Mouse (Mus musculus): ENCODE results near the gene Apol7a. TPM values are rescaled to one million over a fixed set of nuclear protein-coding genes. Genes with fewer than 3 reads are reported as not detected.

Apol7a gene
- polyA plus RNA-seq, 1 experiment from 2014 or later = not detected

GRCm38 (mm10) chr15:77367504-77367903 is 31.4 kb downstream of the Apol7a start:
- peak overlapping the region; percentile 26; the same call in 1 of the 2 replicates for H3K4me3 ChIP-seq
- 39% methylated on average over 8 of the region's 8 CpGs for WGBS
- peak; percentile 55 for DNase-seq (ENCODE audit: low spot score)
- no peaks in the 10 kb centered on the region for H3K27me3 ChIP-seq (ENCODE audit: low read depth, poor library complexity, severe bottlenecking)
- peak overlapping the region; percentile 97 for H3K27ac ChIP-seq
- peaks cover 53% of the 10 kb centered on the region for H3K4me1 ChIP-seq
- no peaks in the 10 kb centered on the region for H3K9me3 ChIP-seq (replicated peaks)
- no peaks in the 10 kb centered on the region for H3K36me3 ChIP-seq

GRCm38 (mm10) chr15:77366706-77367484 is 32.0 kb downstream of the Apol7a start:
- DNase-seq (ENCODE audit: low spot score) = peak; percentile 90
- H3K27me3 ChIP-seq (ENCODE audit: low read depth, poor library complexity, severe bottlenecking) = no peaks in the 10 kb centered on the region
- H3K4me1 ChIP-seq = peaks cover 53% of the 10 kb centered on the region
- WGBS = 1% methylated on average over 26 of the region's 26 CpGs
- no peaks in the 10 kb centered on the region for H3K36me3 ChIP-seq
- H3K9me3 ChIP-seq (replicated peaks) = no peaks in the 10 kb centered on the region
- H3K4me3 ChIP-seq = peak overlapping the region; percentile 51
- peak overlapping the region; percentile 97 for H3K27ac ChIP-seq

GRCm38 (mm10) chr15:77365700-77366570 is 33.0 kb downstream of the Apol7a start:
- 50% methylated on average over 9 of the region's 9 CpGs for WGBS
- H3K27ac ChIP-seq = peak overlapping the region; percentile 97
- no peaks in the 10 kb centered on the region for H3K36me3 ChIP-seq
- no peaks in the 10 kb centered on the region for H3K9me3 ChIP-seq (replicated peaks)
- H3K27me3 ChIP-seq (ENCODE audit: low read depth, poor library complexity, severe bottlenecking) = no peaks in the 10 kb centered on the region
- H3K4me3 ChIP-seq = peak overlapping the region; percentile 51
- H3K4me1 ChIP-seq = peaks cover 58% of the 10 kb centered on the region
- no peak for DNase-seq (ENCODE audit: low spot score)

- Histone ChIP-seq H3K27ac (0 out of 2 replicates have a peak overlapping the region, but pooled peaks have one; percentile 2), H3K4me3 (no peak overlapping the region), H3K9me3 (replicated peaks) (no peaks in the 10 kb centered on the region), H3K27me3 (ENCODE audit: low read depth, poor library complexity, severe bottlenecking) (0 out of 2 replicates have a peak, but pooled peaks cover 3% of the 10 kb centered on the region), H3K36me3 (no peaks in the 10 kb centered on the region), H3K4me1 (peaks cover 66% of the 10 kb centered on the region)
- 81% methylated on average over 3 of the region's 3 CpGs for WGBS
- no peak for DNase-seq (ENCODE audit: low spot score)
Measured at GRCm38 (mm10) chr15:77364026-77364425, 34.9 kb downstream of the Apol7a start.

GRCm38 (mm10) chr15:77363578-77363977 is 35.3 kb downstream of the Apol7a start:
- Histone ChIP-seq H3K27me3 (ENCODE audit: low read depth, poor library complexity, severe bottlenecking) (0 out of 2 replicates have a peak, but pooled peaks cover 3% of the 10 kb centered on the region), H3K4me1 (peaks cover 66% of the 10 kb centered on the region), H3K9me3 (replicated peaks) (no peaks in the 10 kb centered on the region), H3K4me3 (no peak overlapping the region), H3K36me3 (no peaks in the 10 kb centered on the region), H3K27ac (0 out of 2 replicates have a peak overlapping the region, but pooled peaks have one; percentile 2)
- 61% methylated on average over 6 of the region's 6 CpGs for WGBS
- no peak for DNase-seq (ENCODE audit: low spot score)

GRCm38 (mm10) chr15:77362952-77363351 is 36.0 kb downstream of the Apol7a start:
- Histone ChIP-seq H3K27me3 (ENCODE audit: low read depth, poor library complexity, severe bottlenecking) (0 out of 2 replicates have a peak, but pooled peaks cover 3% of the 10 kb centered on the region), H3K4me1 (peaks cover 66% of the 10 kb centered on the region), H3K9me3 (replicated peaks) (no peaks in the 10 kb centered on the region), H3K27ac (peak overlapping the region; percentile 36; the same call in 1 of the 2 replicates), H3K36me3 (no peaks in the 10 kb centered on the region), H3K4me3 (no peak overlapping the region)
- DNase-seq (ENCODE audit: low spot score) = no peak
- WGBS = 26% methylated on average over 5 of the region's 5 CpGs

- no peaks in the 10 kb centered on the region for H3K36me3 ChIP-seq
- peaks cover 58% of the 10 kb centered on the region for H3K4me1 ChIP-seq
- WGBS = 93% methylated on average over 8 of the region's 8 CpGs
- DNase-seq (ENCODE audit: low spot score) = no peak
- no peaks in the 10 kb centered on the region for H3K9me3 ChIP-seq (replicated peaks)
- H3K4me3 ChIP-seq = no peak overlapping the region
- H3K27me3 ChIP-seq (ENCODE audit: low read depth, poor library complexity, severe bottlenecking) = 0 out of 2 replicates have a peak, but pooled peaks cover 3% of the 10 kb centered on the region
- H3K27ac ChIP-seq = peak overlapping the region; percentile 93
Measured at GRCm38 (mm10) chr15:77359905-77360304, 39.0 kb downstream of the Apol7a start.

GRCm38 (mm10) chr15:77359486-77359885 is 39.4 kb downstream of the Apol7a start:
- Histone ChIP-seq H3K27ac (peak overlapping the region; percentile 93), H3K36me3 (no peaks in the 10 kb centered on the region), H3K4me3 (0 out of 2 replicates have a peak overlapping the region, but pooled peaks have one; percentile 48), H3K9me3 (replicated peaks) (no peaks in the 10 kb centered on the region), H3K4me1 (peaks cover 63% of the 10 kb centered on the region), H3K27me3 (ENCODE audit: low read depth, poor library complexity, severe bottlenecking) (0 out of 2 replicates have a peak, but pooled peaks cover 3% of the 10 kb centered on the region)
- WGBS = 76% methylated on average over 9 of the region's 9 CpGs
- no peak for DNase-seq (ENCODE audit: low spot score)

GRCm38 (mm10) chr15:77359084-77359483 is 39.8 kb downstream of the Apol7a start:
- Histone ChIP-seq H3K4me1 (peaks cover 67% of the 10 kb centered on the region), H3K4me3 (peak overlapping the region; percentile 48), H3K27me3 (ENCODE audit: low read depth, poor library complexity, severe bottlenecking) (0 out of 2 replicates have a peak, but pooled peaks cover 3% of the 10 kb centered on the region), H3K36me3 (no peaks in the 10 kb centered on the region), H3K27ac (peak overlapping the region; percentile 93), H3K9me3 (replicated peaks) (no peaks in the 10 kb centered on the region)
- 21% methylated on average over 6 of the region's 6 CpGs for WGBS
- no peak for DNase-seq (ENCODE audit: low spot score)

GRCm38 (mm10) chr15:77358320-77359040 is 40.4 kb downstream of the Apol7a start:
- H3K4me1 ChIP-seq = peaks cover 68% of the 10 kb centered on the region

GRCm38 (mm10) chr15:77356248-77356810 is 42.6 kb downstream of the Apol7a start:
- Histone ChIP-seq H3K27me3 (ENCODE audit: low read depth, poor library complexity, severe bottlenecking) (0 out of 2 replicates have a peak, but pooled peaks cover 3% of the 10 kb centered on the region), H3K4me3 (0 out of 2 replicates have a peak overlapping the region, but pooled peaks have one; percentile 20), H3K4me1 (peaks cover 64% of the 10 kb centered on the region), H3K36me3 (no peaks in the 10 kb centered on the region), H3K9me3 (replicated peaks) (no peaks in the 10 kb centered on the region), H3K27ac (peak overlapping the region; percentile 70)
- WGBS = 20% methylated on average over 11 of the region's 11 CpGs
- no peak for DNase-seq (ENCODE audit: low spot score)

More at GRCm38 (mm10) chr15:77358320-77359040, 40.4 kb downstream of the Apol7a start:
- WGBS = 3% methylated on average over 29 of the region's 29 CpGs
- H3K36me3 ChIP-seq = no peaks in the 10 kb centered on the region
- peak overlapping the region; percentile 93 for H3K27ac ChIP-seq
- no peaks in the 10 kb centered on the region for H3K9me3 ChIP-seq (replicated peaks)
- 0 out of 2 replicates have a peak, but pooled peaks cover 3% of the 10 kb centered on the region for H3K27me3 ChIP-seq (ENCODE audit: low read depth, poor library complexity, severe bottlenecking)
- H3K4me3 ChIP-seq = peak overlapping the region; percentile 48
- DNase-seq (ENCODE audit: low spot score) = peak; percentile 95

All from limb, embryonic 10.5 days (tissue).